Mouse (Mus musculus) skeletal muscle tissue, postnatal 0 days (tissue): ENCODE data around the gene Ppbp. TPM values are rescaled to one million over a fixed set of nuclear protein-coding genes. Genes with fewer than 3 reads are reported as not detected.

Source experiments
- microRNA-seq, 2 experiments: library from miRNA; unstranded; fragments of <30 nt; microRNA quantifications; one replicate each; pipeline ENCODE4; 2016
- polyA plus RNA-seq: library from polyadenylated mRNA; unstranded; fragments of >200 nt; fragmentation: Nextera tagmentation; extraction: Ambion mirVana; gene quantifications from 2 replicates; pipeline ENCODE4 v1.2.1, GENCODE M21; 2015

Ppbp gene
- polyA plus RNA-seq: 2.2 and 3.5 TPM in 2 replicates

DNA sequence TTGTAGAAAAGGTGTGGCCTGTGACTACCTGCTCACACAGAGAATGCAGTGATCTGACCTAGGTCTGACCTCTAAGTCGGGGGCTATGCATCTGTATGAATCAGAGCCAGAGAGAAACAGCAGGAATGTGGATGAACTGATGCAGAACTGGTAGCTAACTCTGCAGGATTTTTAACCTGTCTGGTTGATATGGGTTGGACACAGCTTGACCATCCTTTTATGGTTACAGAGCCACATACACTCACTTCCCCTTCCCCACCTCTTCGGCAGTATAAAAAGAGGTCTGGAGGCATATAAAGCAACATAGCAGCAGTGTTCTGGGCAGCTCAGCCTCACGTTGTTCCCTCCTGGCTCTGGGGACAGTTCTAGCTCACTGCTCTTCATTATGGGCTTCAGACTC is at the start of gene Ppbp:
Ppbp (plus strand) TSS at position 301 of the 400 bp plus-strand sequence.

GRCm38 (mm10) chr5:90759077-90760065 is 8.9 kb upstream of the Ppbp start, which contains the start of gene Cxcl5:
Gene Cxcl5 (plus strand): TSS chr5:90759360.

DNA sequence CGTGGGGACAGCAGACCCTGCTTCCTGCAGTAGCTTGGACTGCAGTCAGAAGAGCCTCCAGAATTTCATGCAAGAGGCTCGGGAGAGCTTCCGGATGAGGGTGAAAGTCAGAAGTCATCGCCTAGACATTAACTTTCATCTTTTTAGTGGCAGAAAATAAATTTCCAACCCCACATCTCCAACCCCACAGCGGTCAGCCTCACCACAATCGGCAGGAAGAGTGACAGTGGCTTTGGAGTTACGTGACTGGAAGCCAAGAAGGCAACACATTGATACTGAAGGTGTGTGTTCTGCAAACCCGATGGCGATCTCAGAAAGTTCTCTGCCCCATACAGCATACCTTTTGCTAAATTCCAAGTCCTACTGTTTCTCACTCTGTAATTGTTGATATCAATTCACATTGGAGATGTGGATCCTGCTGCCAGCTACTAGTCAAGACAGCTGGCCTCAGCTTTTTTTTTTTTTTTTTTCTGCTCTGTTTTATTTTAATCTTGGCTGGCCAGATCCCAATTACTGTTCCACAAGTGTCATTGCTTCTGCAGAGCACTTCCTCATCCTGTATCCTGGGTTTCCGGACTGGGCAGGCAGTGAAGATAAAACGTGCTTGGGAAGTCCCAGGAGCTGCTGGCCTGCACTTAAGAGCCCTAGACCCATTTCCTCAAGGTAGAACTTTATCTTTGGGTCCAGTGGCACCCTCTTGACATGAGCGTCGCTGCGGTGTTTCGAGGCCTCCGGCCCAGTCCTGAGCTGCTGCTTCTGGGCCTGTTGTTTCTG is 3.7 kb downstream of the Ppbp start, which contains the start of gene Pf4:
Pf4 (plus strand) TSS at position 556 of the 774 bp plus-strand sequence.

GRCm38 (mm10) chr5:90785659-90786588 is 17.6 kb downstream of the Ppbp start, which contains the start of gene Cxcl3:
Gene Cxcl3 (plus strand): TSS chr5:90786103.

GRCm38 (mm10) chr5:90794195-90794625 is 25.9 kb downstream of the Ppbp start, which contains the start of gene Cxcl15:
Gene Cxcl15 (plus strand): TSS chr5:90794534.

Small RNA genes lying within 50 kb of the gene (microRNA-seq; reads per million reads assigned to microRNA genes)
- gene Gm24322: 0 reads per million in 2 experiments

Other genes with a start within 250 kb of the Ppbp start
- gene Afm, start 249.6 kb upstream of the Ppbp start, polyA plus RNA-seq: not detected in 2 replicates
- gene 5830473C10Rik, start 207.4 kb upstream of the Ppbp start, polyA plus RNA-seq: not detected in 2 replicates
- gene Rassf6, start 127.9 kb upstream of the Ppbp start, polyA plus RNA-seq: 0.21 and 1.2 TPM in 2 replicates
- gene Cxcl5, start 9.2 kb upstream of the Ppbp start, polyA plus RNA-seq: not detected in 2 replicates
- gene Pf4, start 3.9 kb downstream of the Ppbp start, polyA plus RNA-seq: 257 and 400 TPM in 2 replicates
- not detected in 2 replicates for gene Cxcl3, start 17.6 kb downstream of the Ppbp start, polyA plus RNA-seq
- gene Cxcl15, start 26.0 kb downstream of the Ppbp start, polyA plus RNA-seq: not detected in 2 replicates
- 0.62 and 1.3 TPM in 2 replicates for gene Cxcl1, start 122.7 kb downstream of the Ppbp start, polyA plus RNA-seq
- gene Cxcl2, start 135.4 kb downstream of the Ppbp start, polyA plus RNA-seq: not detected in 2 replicates
- gene Mthfd2l, start 162.6 kb downstream of the Ppbp start, polyA plus RNA-seq: 23.2 and 26.4 TPM in 2 replicates